Mouse (Mus musculus) liver, embryonic 15.5 days (tissue): ENCODE measurements at regions not wholly inside any gene's neighbourhood (a gene's known extent, or its start where the extent isn't known, plus 50 kb on each side); places are given as distances from the start of the nearest gene placed in this dataset.

ENCODE experiments used
- ATAC-seq: fragments of 200-750 bp; cut with Nextera tagmentation; 2 replicates; pipeline ENCODE4 v1.8.0; 2017; ENCODE audit warnings: moderate number of reproducible peaks, mild to moderate bottlenecking, moderate library complexity; ENCODE audit not compliant: insufficient read depth
- H3K27ac ChIP-seq: fragments of 300-500 bp; sonication (generic); replicated peaks from 2 replicates; pipeline ENCODE4 v1.5.1; 2015; ENCODE audit warnings: mild to moderate bottlenecking, inconsistent platforms
- H3K27me3 ChIP-seq: fragments of 300-500 bp; sonication (generic); 2 replicates; pipeline ENCODE4 v1.6.1; 2015; ENCODE audit warnings: mild to moderate bottlenecking, inconsistent platforms
- H3K36me3 ChIP-seq: fragments of 300-500 bp; sonication (generic); replicated peaks from 2 replicates; pipeline ENCODE4 v1.6.1; 2015; ENCODE audit warnings: moderate library complexity, mild to moderate bottlenecking, inconsistent platforms
- H3K4me1 ChIP-seq: fragments of 300-500 bp; sonication (generic); replicated peaks from 2 replicates; pipeline ENCODE4 v1.6.1; 2015; ENCODE audit warnings: inconsistent platforms
- H3K4me2 ChIP-seq: fragments of 300-500 bp; sonication (generic); 2 replicates; pipeline ENCODE4 v1.6.1; 2015; ENCODE audit warnings: moderate library complexity, mild to moderate bottlenecking, inconsistent platforms
- H3K4me3 ChIP-seq: fragments of 300-500 bp; sonication (generic); replicated peaks from 2 replicates; pipeline ENCODE4 v1.5.1; 2015; ENCODE audit warnings: mild to moderate bottlenecking, inconsistent platforms
- H3K9ac ChIP-seq: fragments of 300-500 bp; sonication (generic); 2 replicates; pipeline ENCODE4 v1.6.1; 2015; ENCODE audit warnings: moderate library complexity, mild to moderate bottlenecking, inconsistent platforms
- H3K9me3 ChIP-seq: fragments of 300-500 bp; sonication (generic); replicated peaks from 2 replicates; pipeline ENCODE4 v1.6.1; 2016; ENCODE audit warnings: inconsistent platforms
- WGBS: fragments of 180-500 bp; shearing (Covaris S2); methylation state at CpG from one replicate; pipeline ENCODE4 v1.1.7; 2015; ENCODE audit warnings: mixed read lengths; ENCODE audit not compliant: insufficient replicate concordance; 5-methylcytosine and 5-hydroxymethylcytosine counted together

- no peak overlapping the region for H3K27ac ChIP-seq
Measured at GRCm38 (mm10) chr10:24519795-24520512, 75.3 kb upstream of the Ccn2 start.

GRCm38 (mm10) chr10:24520515-24520914 is 74.7 kb upstream of the Ccn2 start:
- Histone ChIP-seq H3K4me2 (no peak overlapping the region), H3K4me3 (no peak overlapping the region), H3K9me3 (no peaks in the 10 kb centered on the region), H3K36me3 (no peaks in the 10 kb centered on the region), H3K4me1 (no peaks in the 10 kb centered on the region), H3K27me3 (no peaks in the 10 kb centered on the region), H3K9ac (no peak overlapping the region), H3K27ac (no peak overlapping the region)
- 58% methylated on average over 3 of the region's 3 CpGs for WGBS
- ATAC-seq = no peak

More at GRCm38 (mm10) chr10:24519795-24520512, 75.3 kb upstream of the Ccn2 start:
- Histone ChIP-seq H3K4me1 (no peaks in the 10 kb centered on the region), H3K9ac (no peak overlapping the region), H3K4me2 (no peak overlapping the region), H3K27me3 (no peaks in the 10 kb centered on the region), H3K9me3 (no peaks in the 10 kb centered on the region), H3K4me3 (no peak overlapping the region), H3K36me3 (no peaks in the 10 kb centered on the region)
- ATAC-seq = no peak
- WGBS = 71% methylated on average over 11 of the region's 11 CpGs

GRCm38 (mm10) chr10:24532776-24533175 is 62.5 kb upstream of the Ccn2 start:
- ATAC-seq = no peak
- no peak overlapping the region for H3K9ac ChIP-seq
- no peak overlapping the region for H3K27ac ChIP-seq
- H3K27me3 ChIP-seq = no peaks in the 10 kb centered on the region
- H3K9me3 ChIP-seq = no peaks in the 10 kb centered on the region
- H3K4me2 ChIP-seq = no peak overlapping the region
- no peaks in the 10 kb centered on the region for H3K36me3 ChIP-seq
- H3K4me3 ChIP-seq = no peak overlapping the region
- 61% methylated on average over 2 of the region's 2 CpGs for WGBS
- H3K4me1 ChIP-seq = no peaks in the 10 kb centered on the region

GRCm38 (mm10) chr10:24534901-24535300 is 60.3 kb upstream of the Ccn2 start:
- 84% methylated on average over 11 of the region's 11 CpGs for WGBS
- H3K36me3 ChIP-seq = no peaks in the 10 kb centered on the region

GRCm38 (mm10) chr10:24535461-24535860 is 59.8 kb upstream of the Ccn2 start:
- Histone ChIP-seq H3K27ac (no peak overlapping the region), H3K9me3 (no peaks in the 10 kb centered on the region), H3K4me1 (no peaks in the 10 kb centered on the region), H3K9ac (no peak overlapping the region), H3K4me3 (no peak overlapping the region), H3K36me3 (no peaks in the 10 kb centered on the region), H3K27me3 (no peaks in the 10 kb centered on the region), H3K4me2 (no peak overlapping the region)
- 56% methylated on average over 6 of the region's 6 CpGs for WGBS
- ATAC-seq = no peak

More at GRCm38 (mm10) chr10:24534901-24535300, 60.3 kb upstream of the Ccn2 start:
- Histone ChIP-seq H3K9ac (no peak overlapping the region), H3K4me2 (no peak overlapping the region), H3K9me3 (no peaks in the 10 kb centered on the region), H3K27ac (no peak overlapping the region), H3K4me3 (no peak overlapping the region), H3K4me1 (no peaks in the 10 kb centered on the region), H3K27me3 (no peaks in the 10 kb centered on the region)
- no peak for ATAC-seq

- Histone ChIP-seq H3K27ac (no peak overlapping the region), H3K9ac (no peak overlapping the region), H3K4me2 (no peak overlapping the region), H3K9me3 (no peaks in the 10 kb centered on the region), H3K27me3 (no peaks in the 10 kb centered on the region), H3K4me3 (no peak overlapping the region), H3K4me1 (no peaks in the 10 kb centered on the region), H3K36me3 (no peaks in the 10 kb centered on the region)
- 58% methylated on average over 4 of the region's 4 CpGs for whole genome bisulfite sequencing
- no peak for ATAC-seq
Measured at GRCm38 (mm10) chr10:24541990-24542389, 53.3 kb upstream of the Ccn2 start.
